Mouse (Mus musculus) brain, embryonic 14.5 days (tissue): ENCODE measurements around the gene Als2. TPM values are rescaled to one million over a fixed set of nuclear protein-coding genes. Genes with fewer than 3 reads are reported as not detected.

Experiments used
- DNase-seq: peaks from one replicate; pipeline ENCODE4 v3.0.0-alpha.2; 2011; ENCODE audit warnings: low read depth
- CTCF ChIP-seq: fragments of 200-500 bp; IDR thresholded peaks from 2 replicates; pipeline ENCODE4 v1.5.1; 2012; ENCODE audit warnings: inconsistent platforms, mild to moderate bottlenecking, moderate library complexity, borderline replicate concordance; ENCODE audit not compliant: insufficient read depth, insufficient read length; ENCODE audit errors: extremely low read depth
- POLR2A ChIP-seq: fragments of 200-500 bp; IDR thresholded peaks from 2 replicates; pipeline ENCODE4 v1.6.1; 2012; ENCODE audit warnings: mild to moderate bottlenecking, inconsistent platforms, borderline replicate concordance; ENCODE audit not compliant: poor library complexity, insufficient read depth, insufficient read length, severe bottlenecking; ENCODE audit errors: extremely low read depth
- polyA plus RNA-seq: library from polyadenylated mRNA; depleted of rRNA; stranded (reverse); fragments of >200 nt; gene quantifications from 2 replicates; pipeline ENCODE4 v1.2.3, GENCODE M21; 2012; rRNA removed

The Als2 gene
- polyA plus RNA-seq, result 13.6 and 20.4 TPM in 2 replicates

DNA sequence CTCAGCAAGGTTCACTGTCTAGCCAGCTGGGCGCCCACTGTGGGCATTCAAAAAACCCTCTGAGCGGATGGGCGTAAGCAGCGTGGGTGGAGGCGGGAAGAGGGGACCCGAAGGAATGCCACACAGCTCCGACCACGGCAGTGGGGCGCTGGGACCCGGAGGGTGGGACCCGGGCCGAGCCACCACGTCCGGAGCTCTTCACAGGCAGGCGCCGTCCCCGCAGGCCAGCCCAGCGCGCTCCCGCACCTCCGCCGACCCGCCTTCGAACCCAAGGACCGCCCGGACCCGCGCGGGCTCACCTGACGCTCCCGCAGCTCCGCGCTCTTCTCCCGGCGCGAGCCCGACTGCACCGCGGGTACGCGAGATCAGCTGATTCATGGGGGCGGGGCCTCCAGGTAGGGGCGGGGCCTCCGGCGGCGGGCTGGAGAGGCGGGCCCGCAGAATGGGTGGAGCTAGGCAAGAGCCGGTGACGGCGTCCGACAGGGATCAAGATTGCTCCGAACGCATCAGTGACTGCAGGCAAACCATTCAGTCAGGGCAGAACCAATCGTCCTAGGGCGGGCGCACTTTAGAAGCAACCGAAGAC is at the start of gene Als2:
Gene Als2, minus strand, starts transcription at position 376 of the 586 bp plus-strand sequence.
- TF ChIP-seq CTCF, result no peak
- TF ChIP-seq POLR2A, result peak; percentile 92

DNA sequence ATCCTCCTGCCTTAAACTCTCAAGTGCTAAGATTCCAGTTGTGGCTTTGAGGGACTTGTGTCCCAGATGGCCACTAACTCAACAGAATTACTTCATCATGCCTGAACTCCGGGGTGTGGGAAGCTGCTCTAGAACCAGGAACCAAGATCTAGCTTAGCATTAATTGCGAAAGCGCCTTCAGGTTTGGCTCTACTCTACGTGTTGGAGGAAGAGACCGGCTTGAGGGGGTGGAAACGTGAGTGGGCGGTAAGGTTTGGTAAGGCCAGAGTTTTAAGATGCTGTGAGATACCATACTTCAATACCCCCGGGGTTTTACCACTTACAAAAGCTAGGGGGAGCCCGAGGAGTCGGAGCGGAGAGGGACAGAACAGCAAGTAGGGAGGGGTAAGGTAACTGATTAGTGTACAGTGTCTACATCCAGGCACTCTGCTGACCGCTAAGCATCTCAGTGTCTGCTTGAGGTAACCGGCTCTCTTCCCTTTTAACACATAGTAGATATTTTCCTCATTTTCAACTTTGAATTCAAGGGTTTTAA is 49.4 kb upstream of the Als2 start:
- TF ChIP-seq CTCF, result no peak
- no peak for TF ChIP-seq POLR2A
- DNase-seq, result no peak

More for the DNA sequence above, at the start of gene Als2:
- peak; percentile 99 for DNase-seq

DNA sequence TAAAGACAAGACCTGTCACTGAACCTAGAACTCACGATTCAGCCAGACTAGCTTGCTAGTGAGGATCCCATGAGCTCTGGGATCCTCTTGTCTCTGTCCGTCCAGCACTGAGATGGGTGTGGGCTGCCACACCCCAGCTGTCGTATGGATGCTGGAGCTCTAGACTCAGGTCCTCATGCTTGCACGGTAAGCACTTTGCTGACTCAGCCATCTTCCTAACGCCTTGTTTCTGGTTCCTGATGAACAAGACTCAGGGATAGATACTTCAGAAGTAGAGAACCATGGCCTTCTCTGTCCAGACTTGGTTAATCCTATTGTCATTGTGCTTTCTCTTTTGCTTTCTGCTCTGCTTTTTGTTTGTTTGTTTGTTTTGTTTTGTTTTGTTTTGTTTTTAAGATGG is 48.8 kb upstream of the Als2 start:
- DNase-seq, result no peak
- TF ChIP-seq POLR2A (no peak), CTCF (no peak)

DNA sequence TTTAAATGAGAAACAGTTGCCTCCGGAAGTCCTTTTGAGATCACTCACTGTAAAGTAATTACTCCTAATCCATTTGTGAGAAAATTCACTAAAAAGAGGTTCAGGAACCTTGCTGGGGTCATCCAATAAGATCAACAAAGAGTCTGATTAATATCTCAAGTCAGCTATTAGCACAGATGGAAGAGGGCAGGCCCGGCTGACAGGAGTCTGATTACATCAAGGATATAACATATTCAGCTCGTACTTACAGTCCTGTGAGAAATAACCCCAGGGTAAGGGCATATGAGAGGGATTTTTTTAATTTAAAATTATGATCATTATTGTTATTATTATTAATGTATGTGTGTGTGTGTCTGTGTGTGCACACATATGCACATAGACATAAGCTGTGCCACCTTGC is 35.2 kb upstream of the Als2 start:
- no peak for DNase-seq
- TF ChIP-seq POLR2A, result no peak
- TF ChIP-seq CTCF, result no peak

DNA sequence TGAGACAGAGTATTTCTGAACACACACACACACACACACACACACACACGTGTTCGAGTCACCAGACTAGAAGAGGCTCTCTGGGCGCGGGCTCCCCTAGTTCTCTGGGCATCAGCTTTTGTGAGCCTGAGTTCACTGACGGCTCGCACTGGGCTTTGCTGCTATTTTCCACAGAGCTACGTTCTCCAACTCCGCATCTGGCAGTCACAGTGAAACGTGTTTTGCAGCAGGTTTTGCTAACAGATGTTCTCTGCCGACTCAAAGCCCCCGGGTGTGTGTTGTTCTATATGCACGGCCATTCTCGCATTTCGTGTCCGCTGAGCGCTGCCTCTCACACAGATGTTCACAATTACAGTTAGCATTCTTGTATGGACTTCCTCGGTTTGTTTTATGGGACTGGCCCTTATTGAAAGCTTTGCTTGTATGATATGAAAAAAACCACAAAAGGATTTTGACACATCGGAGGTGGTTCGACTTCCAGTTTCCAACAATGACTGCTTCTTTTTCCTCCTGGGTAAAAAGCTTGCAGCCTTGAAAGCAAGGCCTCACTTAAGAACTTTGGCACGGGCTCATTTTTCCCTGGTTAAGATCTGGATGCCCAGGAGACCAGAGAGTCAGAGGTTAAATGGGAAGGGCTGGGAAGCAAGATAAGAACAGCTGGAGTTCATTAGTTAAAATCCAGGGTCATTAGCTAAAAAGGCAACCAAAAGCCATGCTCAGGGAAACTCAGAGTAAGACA is 33.1 kb upstream of the Als2 start:
- peak; percentile 71 for DNase-seq

DNA sequence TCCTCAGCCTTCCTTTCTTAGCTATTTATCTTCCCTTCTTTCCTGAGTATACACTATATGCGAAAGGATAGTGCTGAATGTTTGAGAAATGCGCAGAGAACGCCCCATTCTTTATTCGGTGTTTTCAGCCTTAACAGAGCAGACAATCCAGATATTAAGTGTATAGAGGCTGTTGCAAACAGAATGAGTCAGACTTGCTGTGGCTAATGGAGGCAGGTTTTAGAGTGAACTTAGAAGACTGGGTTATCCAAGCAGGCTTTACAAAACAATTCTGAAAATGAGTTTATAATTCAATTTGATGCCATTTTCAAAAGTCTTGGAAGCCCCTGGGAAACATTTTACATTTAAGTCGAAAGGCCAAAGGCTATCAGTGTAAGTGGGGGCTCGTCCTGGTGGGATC is 32.4 kb upstream of the Als2 start:
- no peak for DNase-seq
- TF ChIP-seq CTCF (no peak), POLR2A (no peak)

More for the DNA sequence above, 33.1 kb upstream of the Als2 start:
- TF ChIP-seq CTCF, result no peak
- TF ChIP-seq POLR2A, result no peak

DNA sequence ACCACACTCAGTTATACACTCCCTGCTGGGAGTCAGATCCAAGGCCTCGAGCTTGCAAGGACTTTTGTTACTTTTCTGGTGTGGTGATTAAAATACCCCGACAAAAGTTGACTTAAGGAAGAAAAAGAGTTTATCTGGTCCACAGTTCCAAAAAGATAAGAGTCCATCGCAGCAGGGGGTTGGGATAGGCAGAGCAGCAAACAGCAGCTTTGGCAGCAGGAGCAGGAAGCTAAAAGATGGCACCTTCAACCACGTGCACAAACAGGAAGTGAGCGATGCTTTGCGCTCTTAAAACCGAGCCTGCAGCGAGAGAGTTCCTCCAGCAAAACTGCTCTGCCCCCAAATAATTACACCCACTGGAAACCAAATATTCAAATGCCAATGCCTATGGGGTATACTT is 31.9 kb upstream of the Als2 start:
- no peak for DNase-seq
- TF ChIP-seq POLR2A (no peak), CTCF (no peak)

DNA sequence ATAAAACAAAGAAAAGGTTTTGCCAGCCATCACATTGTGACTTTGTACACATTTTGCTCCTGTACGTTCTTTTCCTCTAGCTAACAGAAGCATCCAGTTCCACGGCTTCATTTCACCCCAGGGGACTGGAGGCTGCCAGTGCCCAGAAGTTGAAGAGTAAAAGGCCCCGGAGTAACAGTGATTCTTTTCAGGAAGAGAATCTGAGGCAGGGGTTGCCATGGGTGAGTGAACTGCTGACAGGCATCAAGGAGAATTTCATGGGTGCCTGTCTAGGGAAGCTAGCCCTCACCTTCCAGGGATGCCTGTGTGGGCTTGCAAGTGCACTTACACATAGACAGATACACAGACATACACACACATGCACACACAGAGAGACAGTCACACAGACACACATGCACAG is 20.7 kb upstream of the Als2 start:
- DNase-seq, result no peak

DNA sequence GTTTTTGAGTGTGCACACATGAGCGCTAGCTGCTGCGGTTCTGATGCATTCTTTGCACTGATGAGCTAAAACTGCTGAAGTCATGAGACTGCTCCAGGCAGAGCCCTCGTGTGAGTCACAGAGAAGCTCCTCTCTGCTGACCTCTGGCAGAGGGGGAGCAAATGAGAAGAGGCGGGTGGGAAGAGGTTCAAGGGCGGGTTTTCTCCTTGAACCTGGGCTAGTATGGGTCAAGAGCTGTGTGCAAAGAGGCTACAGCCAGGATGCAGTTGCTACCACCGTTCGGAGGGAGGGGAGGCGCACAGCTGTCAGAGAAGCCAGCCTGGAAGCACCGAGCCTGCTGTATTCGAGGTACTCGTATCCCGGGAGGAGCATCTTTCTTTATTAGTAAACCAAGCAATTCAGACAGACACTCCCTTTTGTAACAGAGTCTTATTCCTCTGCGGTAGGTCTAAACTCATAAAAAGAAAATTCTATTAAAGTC is 19.8 kb upstream of the Als2 start, which contains the start of gene Cdk15:
Gene Cdk15, plus strand, starts transcription at position 156 of the 481 bp plus-strand sequence.
- DNase-seq, result no peak
- TF ChIP-seq POLR2A (no peak), CTCF (no peak)

More for the DNA sequence above, 20.7 kb upstream of the Als2 start:
- TF ChIP-seq POLR2A (no peak), CTCF (no peak)

DNA sequence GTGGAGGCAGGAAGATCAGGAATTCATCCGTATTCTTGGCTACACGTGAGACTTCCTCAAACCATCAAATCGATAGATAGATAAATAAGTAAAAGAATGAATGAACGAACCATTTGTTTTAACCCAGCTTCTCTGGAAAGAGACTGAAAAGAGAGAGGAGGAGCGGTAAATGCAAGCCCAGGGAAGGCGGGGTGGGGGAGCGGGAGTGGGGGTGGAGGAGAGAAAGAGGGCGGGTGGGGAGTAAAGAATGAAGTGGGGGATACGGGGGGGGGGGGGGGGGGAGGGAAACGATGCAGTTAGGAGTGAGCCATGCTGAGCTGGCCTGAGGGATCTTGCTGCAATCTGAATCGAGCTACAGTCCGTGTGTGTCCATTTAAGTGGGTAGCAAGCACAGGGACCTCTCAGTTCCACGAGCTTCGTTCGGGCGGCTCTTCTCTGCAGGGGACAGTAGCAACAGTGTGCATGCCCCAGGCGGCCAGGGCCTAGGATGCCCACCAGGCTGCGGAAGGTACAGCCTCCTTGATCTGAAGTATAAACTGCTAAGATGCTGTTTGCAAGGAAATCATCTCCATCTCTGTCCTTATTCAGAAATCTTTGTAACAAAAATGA is 16.4 kb upstream of the Als2 start:
- DNase-seq, result peak; percentile 45
- TF ChIP-seq CTCF (no peak), POLR2A (no peak)

DNA sequence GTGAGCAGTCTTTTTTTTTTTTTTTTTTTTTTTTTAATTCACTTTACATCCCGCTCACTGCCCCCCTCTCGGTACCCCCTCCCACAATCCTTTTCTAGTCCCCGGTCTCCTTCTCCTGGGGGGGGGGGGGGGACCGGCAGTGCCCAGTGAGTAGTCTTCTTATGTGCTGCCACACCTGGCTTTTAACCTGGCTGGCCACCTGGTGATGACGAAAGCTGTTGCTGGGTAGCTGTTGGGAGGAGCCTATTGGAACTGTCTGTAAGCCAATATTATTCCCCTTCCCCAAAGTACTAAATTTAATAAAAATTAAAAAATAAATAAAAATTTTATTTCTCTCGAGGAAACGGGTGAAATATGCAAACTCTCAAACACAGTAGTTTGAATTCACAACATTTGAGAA is 15.7 kb upstream of the Als2 start:
- DNase-seq, result peak; percentile 29
- no peak for TF ChIP-seq CTCF
- no peak for TF ChIP-seq POLR2A
